Mouse (Mus musculus) effector memory CD4-positive, alpha-beta T cell, adult 5 months (primary cell): Measurements from ENCODE around the gene Icosl. TPM values are rescaled to one million over a fixed set of nuclear protein-coding genes. Genes with fewer than 3 reads are reported as not detected.

Experiments used
- polyA plus RNA-seq: library from polyadenylated mRNA; unstranded; fragments of 100-300 nt; shearing (Covaris generic); gene quantifications from one replicate; pipeline ENCODE4 v1.2.1, GENCODE M21; 2017

Icosl gene
- 12.5 TPM for polyA plus RNA-seq

DNA sequence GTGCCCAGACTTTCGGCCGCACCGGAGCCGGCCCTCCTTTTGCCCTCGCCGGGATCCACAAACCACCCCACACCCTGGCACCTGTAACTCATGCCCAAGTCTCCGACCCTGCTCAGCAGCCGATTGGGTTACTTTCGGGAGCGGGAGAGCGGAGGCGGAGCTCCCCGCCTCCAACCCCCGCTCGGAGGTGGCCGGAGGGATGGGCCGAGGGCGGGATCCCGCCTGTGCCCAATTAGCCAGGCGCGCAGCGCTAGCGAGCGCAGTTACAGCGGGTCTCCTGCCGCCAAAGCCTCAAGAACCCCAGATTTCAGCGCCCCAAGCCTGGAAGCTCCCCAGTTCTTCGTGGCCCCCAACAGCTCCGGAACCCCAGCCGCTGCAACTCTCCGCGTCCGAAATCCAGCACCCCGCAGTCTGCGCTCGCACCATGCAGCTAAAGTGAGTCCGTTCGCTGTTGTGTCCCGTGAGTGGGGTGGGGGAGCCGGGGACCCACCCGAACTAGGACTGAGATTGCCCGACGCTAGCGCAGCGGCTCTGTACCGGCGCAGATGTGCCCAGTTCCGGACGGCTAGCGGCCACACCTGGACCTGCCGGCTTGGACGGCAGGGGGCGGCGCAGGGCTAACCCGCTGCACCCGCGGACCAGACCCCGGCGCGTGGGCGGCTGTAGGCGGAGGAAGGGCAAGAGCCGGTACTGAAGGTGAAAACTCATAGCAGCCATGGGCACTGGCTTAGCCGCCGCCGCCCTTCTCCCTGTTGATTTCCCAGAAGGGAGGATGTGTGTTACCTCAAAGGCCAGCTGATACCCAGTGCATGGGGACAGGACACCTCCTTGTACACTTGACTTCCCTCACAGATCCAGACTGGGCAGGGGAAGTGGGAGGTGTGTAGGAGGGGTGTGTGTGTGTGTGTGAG, at the start of gene Icosl:
TSS of gene Icosl (plus strand) at position 202 of the 911 bp plus-strand sequence.

DNA sequence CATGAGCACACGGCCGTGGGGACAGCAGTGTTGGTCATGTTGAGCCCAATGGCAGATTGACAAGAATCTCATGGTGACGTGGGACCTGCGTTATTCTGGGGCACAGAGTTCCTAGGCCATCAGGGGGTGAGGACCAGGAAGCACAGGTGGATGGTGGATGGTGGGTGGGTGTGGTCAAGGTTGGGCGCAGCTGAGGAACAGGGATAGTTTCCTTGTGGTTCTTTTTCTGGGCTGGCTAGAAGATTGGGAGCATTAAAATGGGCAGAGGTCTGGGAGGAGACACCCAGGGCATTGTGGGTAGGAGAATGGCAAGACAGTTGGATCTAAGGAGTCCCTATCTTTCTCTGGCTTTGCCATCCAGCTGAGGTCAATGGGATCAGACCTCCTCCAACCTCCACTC, 27.5 kb upstream of the Icosl start, which contains the start of gene Dnmt3l:
TSS of gene Dnmt3l (plus strand) at position 301 of the 400 bp plus-strand sequence.

DNA sequence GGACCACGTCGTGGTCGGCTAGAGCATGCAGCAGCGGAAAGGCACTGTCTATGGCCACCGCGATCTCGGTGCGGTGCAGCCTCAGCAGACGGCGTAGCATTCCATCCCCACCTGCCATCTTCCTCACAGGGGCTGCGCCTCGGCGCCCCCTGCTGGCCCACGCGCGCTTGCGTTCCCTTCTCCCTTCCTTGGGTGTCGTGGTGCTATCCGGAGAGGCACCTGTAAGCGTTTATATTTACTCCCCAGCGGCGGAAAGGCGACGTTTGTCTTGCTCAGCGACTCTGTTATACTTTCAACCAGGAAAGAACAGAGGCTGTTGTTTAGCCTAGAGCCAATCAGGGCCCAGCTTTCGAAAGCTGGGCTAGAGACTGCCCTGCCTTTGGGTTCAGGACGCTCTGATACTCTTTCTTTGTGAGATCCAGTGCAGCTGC, 25.7 kb upstream of the Icosl start, which contains the start of gene Aire:
TSS of gene Aire (minus strand) at position 205 of the 431 bp plus-strand sequence.

Other genes starting within 250 kb of the Icosl start
- gene Krtap10-4, start 242.2 kb upstream of the Icosl start, polyA plus RNA-seq = not detected
- not detected for gene Krtap10-10, start 233.4 kb upstream of the Icosl start, polyA plus RNA-seq
- not detected for gene Gm36176, start 222.5 kb upstream of the Icosl start, polyA plus RNA-seq
- gene Gm10318, start 216.4 kb upstream of the Icosl start, polyA plus RNA-seq = not detected
- gene Gm3285, start 207.3 kb upstream of the Icosl start, polyA plus RNA-seq = not detected
- not detected for gene Lrrc3, start 166.8 kb upstream of the Icosl start, polyA plus RNA-seq
- 0.74 TPM for gene Trpm2, start 98.7 kb upstream of the Icosl start, polyA plus RNA-seq
- 7.1 TPM for gene 1810043G02Rik, start 90.8 kb upstream of the Icosl start, polyA plus RNA-seq
- gene Pfkl, start 59.2 kb upstream of the Icosl start, polyA plus RNA-seq = 125 TPM
- not detected for gene Dnmt3l, start 27.4 kb upstream of the Icosl start, polyA plus RNA-seq
- gene Aire, start 25.7 kb upstream of the Icosl start, polyA plus RNA-seq = 0.32 TPM
- gene D10Jhu81e, start 100.5 kb downstream of the Icosl start, polyA plus RNA-seq = 44.1 TPM
- gene Pwp2, start 115.8 kb downstream of the Icosl start, polyA plus RNA-seq = 20.6 TPM
- gene Trappc10, start 175.3 kb downstream of the Icosl start, polyA plus RNA-seq = 47.4 TPM